Mouse (Mus musculus) monocyte, adult 2 months (primary cell): ENCODE data around the gene Vmn1r118.
"Not testable (repeated sequence)": the region's sequence is repeated elsewhere in the genome, so short reads cannot be mapped to it uniquely, and the experiment has no call there.

Source experiments
- DNase-seq, 2 experiments: peaks; one replicate each; pipeline ENCODE4 v3.0.0; 2022; ENCODE audit warnings: low spot score in 2 of 2, low read depth in 1 of 2

Gene Vmn1r118

DNA sequence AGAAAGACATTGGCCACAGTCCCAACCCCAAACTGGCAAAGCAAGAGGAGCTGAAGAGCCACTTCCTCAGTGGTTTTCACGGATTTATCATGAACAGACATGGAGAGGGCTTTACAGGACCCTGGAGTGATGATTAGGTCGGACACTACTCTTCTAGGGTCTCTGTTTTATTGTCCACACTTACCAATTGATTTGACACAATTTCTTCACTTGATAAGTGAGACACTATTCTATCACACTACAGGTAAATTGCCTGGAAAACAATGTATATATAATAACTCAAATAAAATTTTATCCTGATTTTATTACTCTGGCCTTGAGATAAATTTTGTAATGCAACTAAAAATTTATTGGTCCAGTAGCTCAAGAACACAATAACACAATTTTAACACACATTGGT is at the start of gene Vmn1r118:
TSS of gene Vmn1r118 (minus strand) at position 101 of the 400 bp plus-strand sequence.
- not testable (repeated sequence) for DNase-seq

DNA sequence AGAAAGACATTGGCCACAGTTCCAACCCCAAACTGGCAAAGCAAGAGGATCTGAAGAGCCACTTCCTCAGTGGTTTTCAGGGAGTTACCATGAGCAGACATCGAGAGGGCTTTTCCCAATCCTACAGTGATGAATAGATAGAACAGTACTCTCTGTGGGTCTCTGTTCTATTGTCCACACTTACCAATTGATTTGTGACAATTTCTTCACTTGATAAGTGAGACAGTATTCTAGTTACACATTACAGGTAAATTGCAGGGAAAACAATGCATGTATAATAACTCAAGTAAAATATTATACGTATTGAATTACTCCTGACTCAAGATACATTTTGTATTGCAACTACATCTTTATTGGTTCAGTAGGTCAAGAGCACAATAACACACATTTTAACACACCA is 28.1 kb downstream of the Vmn1r118 start, which contains the start of gene Vmn1r117:
TSS of gene Vmn1r117 (minus strand) at position 101 of the 400 bp plus-strand sequence.
- DNase-seq: not testable (repeated sequence)

DNA sequence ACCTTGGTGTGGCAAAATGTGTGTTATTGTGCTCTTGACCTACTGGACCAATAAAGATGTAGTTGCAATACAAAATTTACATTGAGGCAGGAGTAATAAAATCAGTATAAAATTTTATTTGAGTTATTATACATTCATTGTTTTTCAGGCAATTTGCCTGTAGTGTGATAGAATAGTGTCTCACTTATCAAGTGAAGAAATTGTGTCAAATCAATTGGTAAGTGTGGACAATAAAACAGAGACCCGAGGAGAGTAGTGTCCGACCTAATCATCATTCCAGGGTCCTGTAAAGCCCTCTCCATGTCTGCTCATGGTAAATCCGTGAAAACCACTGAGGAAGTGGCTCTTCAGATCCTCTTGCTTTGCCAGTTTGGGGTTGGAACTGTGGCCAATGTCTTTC is 40.2 kb downstream of the Vmn1r118 start, which contains the start of gene Vmn1r116:
TSS of gene Vmn1r116 (plus strand) at position 301 of the 400 bp plus-strand sequence.
- not testable (repeated sequence) for DNase-seq
